Mouse (Mus musculus): Measurements from ENCODE around the gene Gm10135. TPM values are rescaled to one million over a fixed set of nuclear protein-coding genes. Genes with fewer than 3 reads are reported as not detected.
A peak's percentile ranks its signal among the peaks of the same experiment; 100 is the strongest.
"Not testable (repeated sequence)": the region's sequence is repeated elsewhere in the genome, so short reads cannot be mapped to it uniquely, and the experiment has no call there.

Gene Gm10135
- not detected in 2 replicates for polyA plus RNA-seq (2015; fragmentation: Nextera tagmentation; extraction: Ambion mirVana)

GRCm38 (mm10) chr5:72974602-72975001 lies at the start of gene Gm10135:
Gm10135 (minus strand) TSS chr5:72974702.
- Histone ChIP-seq H3K9ac (no peak within 1 kb of the TSS), H3K36me3 (peaks cover 44% of the 10 kb centered on the region), H3K27me3 (no peaks in the 10 kb centered on the region), H3K4me2 (no peak within 1 kb of the TSS), H3K27ac (no peak within 1 kb of the TSS), H3K9me3 (no peaks in the 10 kb centered on the region), H3K4me3 (no peak within 1 kb of the TSS), H3K4me1 (replicated peaks) (no peaks in the 10 kb centered on the region)
- ATAC-seq (ENCODE audit: low FRiP score) = no peak
- 96% methylated on average over 7 of the region's 7 CpGs for WGBS

DNA sequence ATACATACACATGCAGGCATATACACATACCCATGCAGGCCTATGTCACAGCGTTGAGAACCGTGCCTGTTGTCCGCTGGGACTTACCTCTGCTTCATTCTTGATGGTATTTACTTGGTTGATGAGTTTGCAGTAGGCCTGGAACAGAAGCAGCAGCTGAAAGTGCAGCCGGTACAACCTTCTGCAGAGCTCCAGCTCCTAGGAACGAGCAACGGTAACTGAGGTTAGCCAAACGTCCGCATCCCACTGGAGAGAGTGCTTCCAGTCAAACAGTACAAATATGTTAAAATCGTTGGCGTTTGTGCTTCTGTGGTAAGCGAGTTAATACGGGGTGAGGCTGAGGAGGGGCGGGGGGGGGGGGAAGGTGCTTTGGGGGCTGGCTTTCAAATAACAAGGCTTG lies 49.3 kb upstream of the Gm10135 start:
- H3K9me3 ChIP-seq = no peaks in the 10 kb centered on the region
- H3K27me3 ChIP-seq = no peaks in the 10 kb centered on the region
- peaks cover 53% of the 10 kb centered on the region for H3K36me3 ChIP-seq
- H3K4me2 ChIP-seq = no peak overlapping the region
- 93% methylated on average over 13 of the region's 13 CpGs for WGBS
- H3K27ac ChIP-seq = no peak overlapping the region
- H3K4me3 ChIP-seq = no peak overlapping the region
- no peak for ATAC-seq (ENCODE audit: low FRiP score)
- H3K9ac ChIP-seq = no peak overlapping the region
- H3K4me1 ChIP-seq (replicated peaks) = no peaks in the 10 kb centered on the region

GRCm38 (mm10) chr5:73014745-73015144 lies 40.2 kb upstream of the Gm10135 start:
- Histone ChIP-seq H3K4me1 (replicated peaks) (peaks cover 9% of the 10 kb centered on the region), H3K27ac (no peak overlapping the region), H3K4me2 (no peak overlapping the region), H3K27me3 (peaks cover 32% of the 10 kb centered on the region), H3K36me3 (no peaks in the 10 kb centered on the region), H3K4me3 (no peak overlapping the region), H3K9me3 (no peaks in the 10 kb centered on the region), H3K9ac (no peak overlapping the region)
- no peak for ATAC-seq (ENCODE audit: low FRiP score)
- WGBS = 37% methylated on average over 9 of the region's 9 CpGs

DNA sequence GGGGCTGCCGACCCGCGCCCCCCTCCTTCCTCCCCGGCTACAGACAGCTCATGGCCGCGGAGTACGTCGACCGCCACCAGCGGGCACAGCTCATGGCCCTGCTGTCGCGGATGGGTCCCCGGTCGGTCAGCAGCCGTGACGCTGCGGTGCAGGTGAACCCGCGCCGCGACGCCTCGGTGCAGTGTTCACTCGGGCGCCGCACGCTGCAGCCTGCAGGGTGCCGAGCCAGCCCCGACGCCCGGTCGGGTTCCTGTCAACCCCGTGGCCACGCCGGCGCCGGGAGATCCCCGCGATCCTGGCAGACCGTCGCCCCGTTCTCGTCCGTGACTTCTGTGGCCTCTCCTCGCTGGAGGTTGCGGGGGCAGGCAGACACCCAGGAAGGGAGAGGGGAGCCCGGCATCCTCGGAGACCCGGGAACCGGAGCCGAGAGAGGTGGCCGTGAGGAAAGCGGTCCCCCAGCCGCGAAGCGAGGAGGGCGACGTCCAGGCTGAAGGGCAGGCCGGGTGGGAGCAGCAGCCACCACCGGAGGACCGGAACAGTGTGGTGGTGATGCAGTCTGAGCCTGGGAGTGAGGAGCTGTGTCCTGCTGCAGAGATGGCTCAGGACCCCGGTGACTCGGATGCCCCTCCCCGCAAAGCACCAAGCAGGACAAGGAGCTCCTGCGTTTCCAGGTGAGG lies 39.2 kb upstream of the Gm10135 start:
- not testable (repeated sequence) for H3K4me1 ChIP-seq (replicated peaks); H3K36me3 ChIP-seq; H3K9me3 ChIP-seq; H3K27ac ChIP-seq
- ATAC-seq (ENCODE audit: low FRiP score) = peak; percentile 70
- 2% methylated on average over 40 of the region's 65 CpGs for WGBS
- Histone ChIP-seq H3K4me2 (peak overlapping the region; percentile 68), H3K4me3 (peak overlapping the region; percentile 42), H3K27me3 (peaks cover 32% of the 10 kb centered on the region), H3K9ac (peak overlapping the region; percentile 68)

GRCm38 (mm10) chr5:73012884-73013610 lies 38.5 kb upstream of the Gm10135 start:
- not testable (repeated sequence) for H3K36me3 ChIP-seq; H3K27ac ChIP-seq; H3K9ac ChIP-seq; H3K9me3 ChIP-seq; H3K4me1 ChIP-seq (replicated peaks)
- Histone ChIP-seq H3K27me3 (peaks cover 39% of the 10 kb centered on the region), H3K4me3 (peak overlapping the region; percentile 42), H3K4me2 (peak overlapping the region; percentile 68)
- 19% methylated on average over 25 of the region's 27 CpGs for WGBS
- ATAC-seq (ENCODE audit: low FRiP score) = peak; percentile 70

DNA sequence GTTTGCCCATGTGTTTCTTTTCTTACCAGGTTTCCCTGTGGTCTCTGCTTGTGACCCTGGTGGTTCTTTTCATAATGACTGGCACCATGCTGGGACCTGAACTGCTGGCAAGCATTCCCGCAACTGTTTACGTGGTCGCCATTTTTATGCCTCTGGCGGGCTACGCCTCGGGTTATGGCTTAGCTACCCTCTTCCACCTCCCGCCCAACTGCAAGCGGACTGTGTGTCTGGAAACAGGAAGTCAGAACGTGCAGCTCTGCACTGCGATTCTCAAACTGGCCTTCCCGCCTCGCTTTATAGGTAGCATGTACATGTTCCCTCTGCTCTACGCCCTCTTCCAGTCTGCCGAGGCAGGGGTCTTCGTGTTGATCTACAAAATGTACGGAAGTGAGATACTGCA lies 37.3 kb upstream of the Gm10135 start:
- not testable (repeated sequence) for ATAC-seq (ENCODE audit: low FRiP score); H3K9me3 ChIP-seq
- WGBS = 91% methylated on average over 15 of the region's 16 CpGs

GRCm38 (mm10) chr5:73008230-73008629 lies 33.7 kb upstream of the Gm10135 start:
- H3K4me3 ChIP-seq; H3K9ac ChIP-seq; H3K36me3 ChIP-seq; H3K4me1 ChIP-seq (replicated peaks); ATAC-seq (ENCODE audit: low FRiP score); H3K9me3 ChIP-seq; H3K27ac ChIP-seq: not testable (repeated sequence)
- WGBS = 47% methylated on average over 8 of the region's 8 CpGs
- Histone ChIP-seq H3K27me3 (peaks cover 40% of the 10 kb centered on the region), H3K4me2 (0 out of 2 replicates have a peak overlapping the region, but pooled peaks have one; percentile 69)

More for the DNA sequence above, 37.3 kb upstream of the Gm10135 start:
- not testable (repeated sequence) for H3K36me3 ChIP-seq, H3K27ac ChIP-seq, H3K9ac ChIP-seq, H3K4me2 ChIP-seq, H3K4me3 ChIP-seq
- Histone ChIP-seq H3K4me1 (replicated peaks) (peaks cover 12% of the 10 kb centered on the region), H3K27me3 (peaks cover 48% of the 10 kb centered on the region)

DNA sequence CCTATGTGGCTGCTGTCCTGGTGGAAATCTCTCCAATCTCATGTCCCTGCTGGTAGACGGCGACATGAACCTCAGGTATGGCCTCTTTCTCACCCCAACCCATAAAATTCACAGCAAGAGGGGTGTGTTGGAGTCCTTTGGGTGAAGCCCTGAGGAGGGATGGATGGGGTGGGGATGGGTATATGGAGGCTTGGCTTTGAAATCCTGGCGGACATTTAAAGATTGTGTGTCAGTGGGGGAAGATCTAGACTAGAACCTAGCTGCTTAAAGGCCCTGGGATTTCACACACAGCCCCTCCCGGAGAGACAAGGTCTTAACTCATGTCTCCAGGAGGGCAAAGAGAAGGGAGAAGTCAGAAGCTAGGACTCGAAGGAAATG lies 33.1 kb upstream of the Gm10135 start:
- WGBS = 37% methylated on average over 5 of the region's 5 CpGs
- Histone ChIP-seq H3K27me3 (peaks cover 35% of the 10 kb centered on the region), H3K27ac (no peak overlapping the region), H3K4me2 (peak overlapping the region; percentile 69), H3K4me3 (peak overlapping the region; percentile 50), H3K9ac (peak overlapping the region; percentile 76; the same call in 1 of the 2 replicates), H3K36me3 (no peaks in the 10 kb centered on the region), H3K4me1 (replicated peaks) (peaks cover 6% of the 10 kb centered on the region), H3K9me3 (no peaks in the 10 kb centered on the region)
- peak; percentile 33; the same call in 1 of the 2 replicates for ATAC-seq (ENCODE audit: low FRiP score)

DNA sequence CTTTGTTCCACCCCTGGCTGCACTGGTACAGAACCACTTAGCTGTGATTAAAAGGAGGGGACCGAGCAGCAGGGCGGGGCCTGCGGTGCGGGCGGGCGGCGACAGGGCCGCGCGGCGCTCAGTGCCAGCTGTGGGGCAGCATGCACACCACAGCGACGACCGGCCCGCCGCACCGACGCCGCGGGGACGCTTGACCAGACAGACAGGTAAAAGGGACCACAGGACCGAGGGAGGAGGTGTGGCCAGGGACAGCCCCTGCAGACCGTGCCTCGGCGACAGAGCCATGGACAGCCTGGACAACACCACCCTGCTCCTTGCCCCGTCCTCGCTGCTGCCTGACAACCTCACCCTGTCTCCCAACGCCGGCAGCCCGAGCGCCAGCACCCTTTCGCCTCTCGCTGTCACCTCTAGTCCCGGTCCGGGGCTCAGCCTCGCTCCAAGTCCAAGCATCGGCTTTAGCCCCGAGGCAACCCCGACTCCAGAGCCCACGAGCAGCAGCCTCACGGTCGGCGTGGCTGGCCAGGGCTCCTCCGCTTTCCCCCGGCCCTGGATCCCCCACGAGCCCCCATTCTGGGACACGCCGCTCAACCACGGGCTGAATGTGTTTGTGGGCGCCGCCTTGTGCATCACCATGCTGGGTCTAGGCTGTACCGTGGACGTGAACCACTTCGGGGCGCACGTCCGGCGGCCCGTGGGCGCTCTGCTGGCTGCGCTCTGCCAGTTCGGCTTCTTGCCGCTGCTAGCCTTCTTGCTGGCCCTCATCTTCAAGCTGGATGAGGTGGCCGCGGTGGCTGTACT lies 32.5 kb upstream of the Gm10135 start, which contains the start of gene Slc10a4:
TSS of gene Slc10a4 (plus strand) at position 100 of the 798 bp plus-strand sequence.
- H3K27ac ChIP-seq = peak within 1 kb of the TSS; percentile 73
- 8% methylated on average over 65 of the region's 65 CpGs for WGBS
- peak within 1 kb of the TSS; percentile 50 for H3K4me3 ChIP-seq
- peak; percentile 93 for ATAC-seq (ENCODE audit: low FRiP score)
- no peaks in the 10 kb centered on the region for H3K36me3 ChIP-seq
- H3K4me2 ChIP-seq = peak within 1 kb of the TSS; percentile 69
- no peaks in the 10 kb centered on the region for H3K9me3 ChIP-seq
- H3K9ac ChIP-seq = peak within 1 kb of the TSS; percentile 76
- peaks cover 31% of the 10 kb centered on the region for H3K27me3 ChIP-seq
- H3K4me1 ChIP-seq (replicated peaks) = peaks cover 6% of the 10 kb centered on the region

- H3K27ac ChIP-seq = no peak overlapping the region
Measured at GRCm38 (mm10) chr5:73004046-73004445, 29.5 kb upstream of the Gm10135 start.

DNA sequence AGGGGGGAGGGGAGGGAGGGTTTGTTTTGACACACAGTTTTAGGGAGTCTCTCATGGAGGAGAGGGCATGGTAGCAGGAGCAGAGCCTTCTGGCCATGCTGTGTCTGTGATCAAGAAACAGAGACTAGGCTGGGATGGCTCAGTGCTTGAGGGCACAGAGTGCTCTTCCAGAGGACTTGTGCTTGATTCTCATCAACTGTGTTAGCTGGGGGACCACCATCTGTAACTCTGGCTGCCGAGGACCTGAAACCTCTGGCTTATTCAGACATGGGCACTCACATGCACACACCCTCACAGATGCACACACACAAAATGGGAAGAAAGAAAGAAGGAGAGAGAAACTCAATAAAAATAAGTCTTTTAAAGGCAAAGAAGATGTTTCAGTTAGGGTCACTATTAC lies 24.0 kb upstream of the Gm10135 start:
- not testable (repeated sequence) for H3K27me3 ChIP-seq; H3K9me3 ChIP-seq; ATAC-seq (ENCODE audit: low FRiP score); H3K9ac ChIP-seq; H3K4me3 ChIP-seq; H3K36me3 ChIP-seq; H3K27ac ChIP-seq; H3K4me2 ChIP-seq
- 94% methylated on average over 1 of the region's 1 CpGs for WGBS
- H3K4me1 ChIP-seq (replicated peaks) = peaks cover 11% of the 10 kb centered on the region

More at GRCm38 (mm10) chr5:73004046-73004445, 29.5 kb upstream of the Gm10135 start:
- Histone ChIP-seq H3K9me3 (no peaks in the 10 kb centered on the region), H3K9ac (no peak overlapping the region), H3K4me1 (replicated peaks) (peaks cover 6% of the 10 kb centered on the region), H3K27me3 (peaks cover 31% of the 10 kb centered on the region), H3K4me2 (no peak overlapping the region), H3K4me3 (no peak overlapping the region), H3K36me3 (no peaks in the 10 kb centered on the region)
- WGBS = 91% methylated on average over 5 of the region's 5 CpGs
- no peak for ATAC-seq (ENCODE audit: low FRiP score)

GRCm38 (mm10) chr5:72995379-72995778 lies 20.9 kb upstream of the Gm10135 start:
- H3K27ac ChIP-seq = peak overlapping the region; percentile 30

More at GRCm38 (mm10) chr5:72995379-72995778, 20.9 kb upstream of the Gm10135 start:
- Histone ChIP-seq H3K4me2 (peak overlapping the region; percentile 29), H3K36me3 (no peaks in the 10 kb centered on the region), H3K4me3 (no peak overlapping the region), H3K27me3 (no peaks in the 10 kb centered on the region), H3K9me3 (no peaks in the 10 kb centered on the region), H3K4me1 (replicated peaks) (peaks cover 19% of the 10 kb centered on the region), H3K9ac (no peak overlapping the region)
- ATAC-seq (ENCODE audit: low FRiP score) = peak; percentile 43; the same call in 1 of the 2 replicates
- WGBS = 15% methylated on average over 10 of the region's 10 CpGs

Measured in hindbrain, embryonic 13.5 days (tissue).